ENCODE assay signal across 4 mouse cellular contexts in the genomic region with DNA sequence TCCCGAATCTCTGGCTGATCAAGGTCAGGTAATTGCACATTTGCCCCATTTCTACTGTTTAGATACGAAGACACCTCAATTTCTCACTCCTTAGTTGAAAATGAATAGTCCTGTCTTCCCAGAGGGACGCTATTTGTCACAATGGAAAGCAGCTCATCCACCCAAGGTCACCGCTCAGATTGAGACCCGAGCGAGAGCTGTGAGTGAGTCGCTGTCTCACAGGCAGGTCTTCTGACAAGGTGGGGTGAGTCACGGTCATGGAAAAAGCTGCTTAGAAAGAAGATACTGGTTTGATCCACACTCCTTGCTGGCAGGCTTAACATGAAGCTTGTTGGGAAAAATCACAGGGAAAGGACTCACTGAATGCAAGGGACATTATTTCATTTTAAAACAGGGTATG.
"Had no signal": no experiment of that assay in that cellular context is flagged by ENCODE, and none has a peak within 500 bp of the region (broad histone marks: within the 10 kb centered on the region; RNA-seq: fewer than 3 reads in every experiment).

No protein-coding gene starts in this region.

- DNase-seq: kidney, adult 8-10 months; lung, adult 2 months; lung, postnatal 36 days; thymus, postnatal 14 days had no signal
